Mouse (Mus musculus) liver, embryonic 12.5 days (tissue): Measurements from ENCODE around the gene Olfr1189. TPM values are rescaled to one million over a fixed set of nuclear protein-coding genes. Genes with fewer than 3 reads are reported as not detected.
"Not testable (repeated sequence)": the region's sequence is repeated elsewhere in the genome, so short reads cannot be mapped to it uniquely, and the experiment has no call there.

ENCODE experiments used
- ATAC-seq: fragments of 200-750 bp; cut with Nextera tagmentation; 2 replicates; pipeline ENCODE4 v1.8.0; 2017; ENCODE audit warnings: moderate number of reproducible peaks, mild to moderate bottlenecking, moderate library complexity
- H3K27ac ChIP-seq: fragments of 300-500 bp; sonication (generic); 2 replicates; pipeline ENCODE4 v1.5.1; 2016; ENCODE audit warnings: mild to moderate bottlenecking
- H3K27me3 ChIP-seq: fragments of 300-500 bp; sonication (generic); replicated peaks from 2 replicates; pipeline ENCODE4 v1.6.1; 2016; ENCODE audit warnings: mild to moderate bottlenecking, moderate library complexity
- H3K36me3 ChIP-seq: fragments of 300-500 bp; sonication (generic); 2 replicates; pipeline ENCODE4 v1.6.1; 2016; ENCODE audit warnings: mild to moderate bottlenecking, moderate library complexity
- H3K4me1 ChIP-seq: fragments of 300-500 bp; sonication (generic); 2 replicates; pipeline ENCODE4 v1.6.1; 2016
- H3K4me2 ChIP-seq: fragments of 300-500 bp; sonication (generic); 2 replicates; pipeline ENCODE4 v1.6.1; 2016; ENCODE audit warnings: mild to moderate bottlenecking, moderate library complexity
- H3K4me3 ChIP-seq: fragments of 300-500 bp; sonication (generic); 2 replicates; pipeline ENCODE4 v1.5.1; 2016; ENCODE audit warnings: mild to moderate bottlenecking, moderate library complexity
- H3K9ac ChIP-seq: fragments of 300-500 bp; sonication (generic); 2 replicates; pipeline ENCODE4 v1.6.1; 2016; ENCODE audit warnings: mild to moderate bottlenecking, moderate library complexity
- H3K9me3 ChIP-seq: fragments of 300-500 bp; sonication (generic); replicated peaks from 2 replicates; pipeline ENCODE4 v1.6.1; 2016; ENCODE audit warnings: mild to moderate bottlenecking, moderate library complexity
- WGBS: fragments of 180-500 bp; shearing (Covaris S2); methylation state at CpG from one replicate; pipeline ENCODE4 v1.1.7; 2016; ENCODE audit not compliant: insufficient replicate concordance; 5-methylcytosine and 5-hydroxymethylcytosine counted together
- polyA plus RNA-seq: library from polyadenylated mRNA; unstranded; fragments of >200 nt; fragmentation: Nextera tagmentation; extraction: Ambion mirVana; gene quantifications from 2 replicates; pipeline ENCODE4 v1.2.1, GENCODE M21; 2016

Olfr1189 gene
- polyA plus RNA-seq = not detected in 2 replicates

- H3K9me3 ChIP-seq = no peaks in the 10 kb centered on the region
- no peaks in the 10 kb centered on the region for H3K36me3 ChIP-seq
- H3K9ac ChIP-seq = no peak within 1 kb of the TSS
- H3K4me2 ChIP-seq = no peak within 1 kb of the TSS
- no peaks in the 10 kb centered on the region for H3K4me1 ChIP-seq
- no peak for ATAC-seq
- H3K4me3 ChIP-seq = no peak within 1 kb of the TSS
- H3K27me3 ChIP-seq = no peaks in the 10 kb centered on the region
- H3K27ac ChIP-seq = no peak within 1 kb of the TSS
Observed at GRCm38 (mm10) chr2:88586154-88586553, at the start of gene Olfr1189. Gene Olfr1189, plus strand, starts transcription at chr2:88586454.

- Histone ChIP-seq H3K36me3 (no peaks in the 10 kb centered on the region), H3K4me1 (no peaks in the 10 kb centered on the region), H3K27me3 (no peaks in the 10 kb centered on the region), H3K27ac (no peak within 1 kb of the TSS), H3K9me3 (no peaks in the 10 kb centered on the region), H3K4me2 (no peak within 1 kb of the TSS), H3K4me3 (no peak within 1 kb of the TSS), H3K9ac (no peak within 1 kb of the TSS)
- no peak for ATAC-seq
- WGBS = 57% methylated on average over 2 of the region's 2 CpGs
Observed at GRCm38 (mm10) chr2:88556635-88557034, 29.6 kb upstream of the Olfr1189 start, which contains the start of gene Olfr1188. Gene Olfr1188, plus strand, starts transcription at chr2:88556935.

GRCm38 (mm10) chr2:88572696-88573095, 13.6 kb upstream of the Olfr1189 start:
- ATAC-seq, H3K27me3 ChIP-seq, H3K4me1 ChIP-seq, H3K9ac ChIP-seq, H3K36me3 ChIP-seq, H3K4me3 ChIP-seq, H3K27ac ChIP-seq, H3K4me2 ChIP-seq, H3K9me3 ChIP-seq: not testable (repeated sequence)
- WGBS = 76% methylated on average over 12 of the region's 12 CpGs

GRCm38 (mm10) chr2:88640242-88640641, 54.0 kb downstream of the Olfr1189 start, which contains the start of gene Olfr1191-ps1:
Gene Olfr1191-ps1, plus strand, starts transcription at chr2:88640542.
- not testable (repeated sequence) for H3K4me1 ChIP-seq, H3K9ac ChIP-seq, H3K4me3 ChIP-seq, H3K9me3 ChIP-seq, H3K27ac ChIP-seq, H3K4me2 ChIP-seq, H3K36me3 ChIP-seq, H3K27me3 ChIP-seq, ATAC-seq
- 61% methylated on average over 1 of the region's 1 CpGs for WGBS

Other genes with a start within 250 kb of the Olfr1189 start
- not detected in 2 replicates for gene Olfr1176, start 249.7 kb upstream of the Olfr1189 start, polyA plus RNA-seq
- gene Olfr1177-ps, start 240.0 kb upstream of the Olfr1189 start, polyA plus RNA-seq = not detected in 2 replicates
- not detected in 2 replicates for gene Olfr1178, start 199.4 kb upstream of the Olfr1189 start, polyA plus RNA-seq
- not detected in 2 replicates for gene Olfr1179, start 180.0 kb upstream of the Olfr1189 start, polyA plus RNA-seq
- gene Olfr1180, start 167.3 kb upstream of the Olfr1189 start, polyA plus RNA-seq = not detected in 2 replicates
- gene Olfr1181, start 160.3 kb upstream of the Olfr1189 start, polyA plus RNA-seq = not detected in 2 replicates
- gene Gm13757, start 137.3 kb upstream of the Olfr1189 start, polyA plus RNA-seq = not detected in 2 replicates
- not detected in 2 replicates for gene Olfr1183, start 131.6 kb upstream of the Olfr1189 start, polyA plus RNA-seq
- gene Olfr1184, start 102.9 kb upstream of the Olfr1189 start, polyA plus RNA-seq = not detected in 2 replicates
- not detected in 2 replicates for gene Olfr1185-ps1, start 93.1 kb upstream of the Olfr1189 start, polyA plus RNA-seq
- not detected in 2 replicates for gene Olfr1186, start 67.9 kb upstream of the Olfr1189 start, polyA plus RNA-seq
- not detected in 2 replicates for gene Olfr1188, start 29.5 kb upstream of the Olfr1189 start, polyA plus RNA-seq
- gene Olfr1191-ps1, start 54.1 kb downstream of the Olfr1189 start, polyA plus RNA-seq = not detected in 2 replicates
- not detected in 2 replicates for gene Olfr1192-ps1, start 62.1 kb downstream of the Olfr1189 start, polyA plus RNA-seq
- gene Olfr1193, start 89.2 kb downstream of the Olfr1189 start, polyA plus RNA-seq = not detected in 2 replicates
- gene Olfr1195, start 102.7 kb downstream of the Olfr1189 start, polyA plus RNA-seq = not detected in 2 replicates
- not detected in 2 replicates for gene Olfr1196, start 118.1 kb downstream of the Olfr1189 start, polyA plus RNA-seq
- gene Olfr1197, start 145.9 kb downstream of the Olfr1189 start, polyA plus RNA-seq = not detected in 2 replicates
- not detected in 2 replicates for gene Olfr1198, start 164.9 kb downstream of the Olfr1189 start, polyA plus RNA-seq
- gene Olfr1199, start 174.0 kb downstream of the Olfr1189 start, polyA plus RNA-seq = not detected in 2 replicates
- not detected in 2 replicates for gene Olfr1200, start 184.0 kb downstream of the Olfr1189 start, polyA plus RNA-seq
- gene Olfr1201, start 206.6 kb downstream of the Olfr1189 start, polyA plus RNA-seq = not detected in 2 replicates
- gene Olfr1202, start 228.0 kb downstream of the Olfr1189 start, polyA plus RNA-seq = not detected in 2 replicates
- gene Olfr1205, start 243.3 kb downstream of the Olfr1189 start, polyA plus RNA-seq = not detected in 2 replicates